Mouse (Mus musculus) urinary bladder, adult 18-20 months (tissue): ENCODE results near the gene Vwa7.

Experiments
- DNase-seq, 2 experiments: peaks; one replicate each; pipeline ENCODE4 v3.0.0; 2022; ENCODE audit warnings: low spot score in 2 of 2, mixed read lengths in 2 of 2

Vwa7 gene

DNA sequence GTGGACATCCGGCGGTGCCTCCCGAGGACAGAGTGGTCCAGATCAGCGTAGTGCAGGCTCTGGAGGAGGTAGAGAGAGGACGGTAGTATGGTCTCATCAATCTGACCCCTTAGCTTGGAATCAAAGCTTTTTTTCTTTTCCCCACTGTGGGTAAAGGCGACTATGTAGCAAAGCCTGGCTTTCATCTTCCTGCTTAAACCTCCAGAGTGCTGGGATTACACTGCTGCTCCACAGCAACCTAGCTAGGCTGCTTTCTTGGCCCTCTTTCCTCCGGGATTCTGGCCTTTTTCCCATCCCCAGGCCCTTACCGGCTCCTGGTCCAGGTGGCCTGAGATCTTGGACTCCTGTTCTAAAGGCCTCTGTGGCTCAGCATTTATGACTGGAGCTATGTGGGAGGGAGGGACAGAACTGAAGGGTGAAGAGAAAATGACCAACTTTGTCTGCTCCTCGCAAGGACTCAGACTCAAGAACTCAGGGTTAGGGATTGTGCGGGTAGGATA, 48.0 kb downstream of the Vwa7 start:
- peak in 1 of 2 experiments; percentile 39 for DNase-seq

DNA sequence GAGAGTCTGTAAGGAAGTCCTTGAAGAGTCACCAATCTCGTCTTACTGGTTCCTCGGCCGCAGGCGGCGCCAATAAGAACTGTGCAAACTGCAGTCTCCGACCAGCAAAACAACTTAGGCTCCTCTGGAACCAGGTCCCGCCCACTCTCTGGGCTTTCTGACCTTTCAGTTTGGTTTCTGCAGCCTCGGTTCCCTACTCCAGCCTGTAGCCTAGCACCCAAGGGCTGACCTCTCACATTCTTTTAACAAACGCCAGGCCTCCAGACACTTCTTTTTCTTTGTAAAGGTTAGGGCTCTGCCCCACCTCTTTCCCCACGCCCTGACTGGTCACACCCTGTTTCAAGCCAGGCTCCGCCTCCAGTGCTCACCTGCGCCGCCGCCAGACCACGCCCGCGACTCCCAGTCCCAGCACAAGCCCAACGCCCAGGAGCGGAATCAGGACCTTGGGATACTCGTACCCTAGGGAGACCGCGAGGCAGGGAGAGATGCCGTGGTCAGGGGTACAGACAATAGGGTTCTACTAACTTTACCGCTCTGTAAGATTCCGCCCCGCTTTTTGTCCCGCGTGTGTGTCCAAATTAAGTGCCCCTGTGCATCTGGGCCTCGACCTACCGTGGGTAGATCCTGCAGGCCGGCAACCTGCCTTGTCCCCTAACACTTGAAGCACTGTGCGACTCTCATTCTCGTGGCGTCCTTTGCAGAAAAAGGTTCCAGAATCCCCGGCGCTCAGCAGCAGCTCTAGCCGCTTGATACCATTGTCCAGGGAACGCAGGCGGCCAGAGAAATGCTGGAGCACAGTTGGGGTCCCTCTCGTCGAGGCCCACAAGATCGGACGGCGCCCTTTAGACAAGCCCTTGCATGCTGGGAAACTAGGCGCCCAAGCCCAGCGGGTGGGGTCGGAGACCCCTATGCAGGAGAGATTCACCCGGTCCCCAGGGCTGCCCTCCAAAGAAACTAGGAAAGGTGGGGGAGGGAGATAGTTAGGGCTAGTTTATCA, 48.9 kb downstream of the Vwa7 start, which contains the start of gene Ly6g6c:
Gene Ly6g6c (plus strand): TSS at position 438 of the 997 bp plus-strand sequence.
- DNase-seq = peak; percentile 73 to 77

DNA sequence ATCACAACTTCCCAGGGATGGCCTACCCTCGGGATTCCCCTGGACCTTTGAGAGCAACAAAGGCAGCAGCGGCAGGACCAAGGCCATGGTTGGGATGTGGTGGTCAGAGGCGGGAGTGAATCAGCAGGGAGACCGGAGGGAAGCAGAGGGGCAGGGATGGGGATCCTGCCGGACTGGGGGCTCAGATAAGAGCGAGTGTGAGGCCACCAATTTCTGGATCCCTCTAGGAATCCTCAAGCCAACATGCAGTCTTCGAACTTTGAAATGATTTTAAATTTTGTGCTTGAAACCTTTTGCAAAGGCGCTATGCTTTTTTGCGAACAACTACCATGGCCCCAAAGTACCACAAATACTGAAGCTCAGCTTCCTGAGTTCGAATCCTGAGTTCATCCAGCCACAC, 49.7 kb downstream of the Vwa7 start, which contains the start of gene Mpig6b:
Gene Mpig6b (minus strand): TSS at position 101 of the 400 bp plus-strand sequence.
- DNase-seq = no peak

DNA sequence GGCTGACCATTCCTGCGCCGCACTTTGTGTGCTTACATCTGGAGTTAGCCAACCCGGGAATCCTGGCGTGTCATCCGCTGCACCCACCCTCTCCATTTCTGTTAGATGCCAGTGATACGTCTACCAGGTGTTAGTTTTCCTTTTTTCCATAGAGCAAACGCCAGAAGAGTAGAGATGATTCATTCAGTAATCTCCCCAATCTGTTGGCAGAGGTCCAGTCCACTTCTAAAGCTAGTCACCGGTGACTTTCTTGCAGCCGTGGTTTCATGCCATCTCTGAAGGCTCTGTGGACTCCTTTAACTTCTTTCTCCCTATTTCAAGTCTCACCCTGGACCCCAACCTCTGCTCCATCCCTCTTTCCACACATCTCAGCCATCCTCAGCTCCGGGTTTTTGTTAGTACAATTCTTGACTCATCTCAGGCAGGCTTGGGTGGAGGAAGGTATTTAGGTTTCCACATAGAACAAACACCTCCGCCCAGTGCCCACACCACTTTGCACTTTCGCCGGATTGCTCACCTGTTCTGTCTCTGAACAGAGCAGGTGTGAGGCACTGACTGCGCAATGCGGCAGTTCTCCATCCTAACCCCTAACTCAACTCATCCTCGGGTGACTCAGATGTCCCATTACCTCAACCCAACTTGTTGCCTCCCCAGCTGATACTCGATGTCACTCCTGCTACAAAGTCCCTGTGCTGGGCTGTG, 52.0 kb downstream of the Vwa7 start:
- DNase-seq = peak in 1 of 2 experiments; percentile 54

DNA sequence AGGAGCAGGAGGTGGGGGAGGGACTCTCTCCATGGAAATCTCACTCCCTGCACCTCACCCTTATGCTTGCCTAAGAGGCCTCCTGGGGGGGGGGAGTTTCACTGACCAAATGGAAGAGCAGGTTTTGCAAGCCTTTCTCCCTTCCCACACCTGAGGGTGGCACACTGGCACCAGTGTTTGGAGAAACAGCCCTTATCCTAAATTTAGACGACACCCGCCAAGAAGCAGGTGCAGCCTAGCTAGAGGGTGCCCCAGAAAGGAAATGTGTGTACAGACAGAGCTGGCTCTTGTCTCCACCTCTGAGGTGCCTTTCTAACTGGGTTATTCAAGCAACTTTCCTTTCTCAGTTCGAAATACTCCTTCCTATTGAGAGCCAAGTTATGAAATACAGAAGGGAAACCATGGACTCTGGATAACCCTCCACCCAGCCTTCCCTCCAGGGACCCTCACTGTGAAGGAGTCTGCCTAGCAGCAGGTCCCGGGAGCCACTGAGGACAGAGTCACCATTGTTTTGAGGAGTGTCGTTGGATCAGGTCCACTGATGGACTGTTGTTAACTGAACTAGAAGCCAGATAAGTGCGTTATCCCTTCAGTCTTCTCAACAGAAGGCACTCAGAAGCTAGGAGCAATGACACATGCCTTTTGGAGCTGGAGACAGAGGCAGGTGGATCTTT, 54.3 kb downstream of the Vwa7 start:
- no peak for DNase-seq

DNA sequence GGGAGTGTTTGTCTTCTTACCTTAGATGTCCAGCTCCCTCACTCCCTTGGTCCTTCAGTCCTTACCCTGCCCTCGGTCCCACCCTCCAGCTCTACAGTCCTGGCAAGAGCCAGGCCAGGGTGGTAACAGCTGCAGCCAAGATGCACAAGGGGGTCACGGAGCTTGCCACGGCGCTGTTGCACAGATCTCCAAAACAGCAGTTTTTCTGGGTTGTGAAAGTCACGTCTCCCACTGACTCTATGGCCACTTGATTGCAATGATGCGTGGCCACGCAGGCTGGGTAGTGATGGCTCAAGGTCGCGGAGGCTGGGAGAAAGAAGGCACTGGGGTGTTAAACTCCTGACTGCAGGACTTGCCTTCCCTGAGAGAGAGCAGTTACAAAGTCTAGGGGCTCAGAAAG, 55.1 kb downstream of the Vwa7 start:
- no peak for DNase-seq

DNA sequence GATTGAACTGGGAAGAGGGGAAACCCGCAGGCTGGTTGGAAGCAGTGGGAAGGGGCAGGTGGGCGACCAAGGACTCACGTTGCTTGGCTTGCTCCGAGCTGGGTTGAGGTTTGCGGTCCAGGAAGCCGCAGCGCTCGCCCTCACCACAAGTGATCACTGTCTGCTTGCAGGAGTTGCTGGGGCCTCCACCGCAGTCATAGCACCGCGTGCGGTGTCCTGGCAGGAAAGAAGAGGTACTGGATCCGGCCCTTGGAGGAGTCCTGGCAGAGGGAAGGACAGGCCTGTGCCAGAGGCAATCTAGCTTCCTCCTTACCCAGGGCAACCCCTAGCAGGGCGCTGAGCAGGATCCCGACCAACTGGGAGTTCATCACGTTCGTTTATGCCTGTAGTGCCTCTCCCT, 57.7 kb downstream of the Vwa7 start:
- no peak for DNase-seq
